Mouse (Mus musculus): ENCODE results near the gene Mast1. TPM values are rescaled to one million over a fixed set of nuclear protein-coding genes. Genes with fewer than 3 reads are reported as not detected.
A peak's percentile ranks its signal among the peaks of the same experiment; 100 is the strongest.

Gene Mast1
- polyA plus RNA-seq, 1 experiment from 2014 or later, result 81.1 TPM

- peaks cover 34% of the 10 kb centered on the region for H3K27me3 ChIP-seq
Measured at GRCm38 (mm10) chr8:84946528-84947240, 9.5 kb upstream of the Mast1 start, which contains the start of gene Rtbdn. Gene Rtbdn, plus strand, starts transcription at chr8:84946991.

GRCm38 (mm10) chr8:84945633-84946527, 8.7 kb upstream of the Mast1 start:
- under 1% methylated on average over 45 of the region's 67 CpGs for WGBS
- peak; percentile 68 for ATAC-seq (ENCODE audit: low FRiP score, low read depth)
- no peaks in the 10 kb centered on the region for H3K9me3 ChIP-seq
- peak overlapping the region; percentile 62 for H3K4me2 ChIP-seq
- H3K4me1 ChIP-seq (replicated peaks), result peaks cover 34% of the 10 kb centered on the region
- no peaks in the 10 kb centered on the region for H3K36me3 ChIP-seq
- H3K27ac ChIP-seq (replicated peaks), result peak overlapping the region; percentile 85
- H3K9ac ChIP-seq, result peak overlapping the region; percentile 79
- peaks cover 28% of the 10 kb centered on the region for H3K27me3 ChIP-seq
- peak overlapping the region; percentile 64 for H3K4me3 ChIP-seq

More at GRCm38 (mm10) chr8:84946528-84947240, 9.5 kb upstream of the Mast1 start, which contains the start of gene Rtbdn:
- Histone ChIP-seq H3K4me3 (peak within 1 kb of the TSS; percentile 64), H3K9me3 (no peaks in the 10 kb centered on the region), H3K9ac (peak within 1 kb of the TSS; percentile 79), H3K36me3 (no peaks in the 10 kb centered on the region), H3K4me2 (peak within 1 kb of the TSS; percentile 62), H3K4me1 (replicated peaks) (peaks cover 34% of the 10 kb centered on the region), H3K27ac (replicated peaks) (peak within 1 kb of the TSS; percentile 85)
- 5% methylated on average over 17 of the region's 17 CpGs for WGBS
- peak; percentile 17; the same call in 1 of the 2 replicates for ATAC-seq (ENCODE audit: low FRiP score, low read depth)

GRCm38 (mm10) chr8:84945235-84945632, 8.1 kb upstream of the Mast1 start:
- H3K9ac ChIP-seq, result peak overlapping the region; percentile 79
- H3K36me3 ChIP-seq, result no peaks in the 10 kb centered on the region
- peaks cover 34% of the 10 kb centered on the region for H3K4me1 ChIP-seq (replicated peaks)
- peak overlapping the region; percentile 64 for H3K4me3 ChIP-seq
- H3K27me3 ChIP-seq, result peaks cover 22% of the 10 kb centered on the region
- H3K4me2 ChIP-seq, result peak overlapping the region; percentile 62
- whole genome bisulfite sequencing, result under 1% methylated on average over 11 of the region's 11 CpGs
- no peaks in the 10 kb centered on the region for H3K9me3 ChIP-seq
- ATAC-seq (ENCODE audit: low FRiP score, low read depth), result peak; percentile 65
- peak overlapping the region; percentile 85 for H3K27ac ChIP-seq (replicated peaks)

GRCm38 (mm10) chr8:84944478-84945160, 7.5 kb upstream of the Mast1 start:
- H3K27ac ChIP-seq (replicated peaks), result peak overlapping the region; percentile 34; the same call in 1 of the 2 replicates

GRCm38 (mm10) chr8:84943699-84944098, 6.5 kb upstream of the Mast1 start:
- 18% methylated on average over 4 of the region's 4 CpGs for WGBS
- Histone ChIP-seq H3K4me2 (peak overlapping the region; percentile 62), H3K36me3 (no peaks in the 10 kb centered on the region), H3K4me1 (replicated peaks) (peaks cover 34% of the 10 kb centered on the region), H3K4me3 (peak overlapping the region; percentile 64; the same call in 1 of the 2 replicates), H3K9me3 (no peaks in the 10 kb centered on the region), H3K27ac (replicated peaks) (no peak overlapping the region), H3K9ac (no peak overlapping the region), H3K27me3 (peaks cover 13% of the 10 kb centered on the region; the same call in 1 of the 2 replicates)
- ATAC-seq (ENCODE audit: low FRiP score, low read depth), result no peak

More at GRCm38 (mm10) chr8:84944478-84945160, 7.5 kb upstream of the Mast1 start:
- Histone ChIP-seq H3K4me2 (peak overlapping the region; percentile 62), H3K27me3 (peaks cover 16% of the 10 kb centered on the region; the same call in 1 of the 2 replicates), H3K4me3 (peak overlapping the region; percentile 64), H3K36me3 (no peaks in the 10 kb centered on the region), H3K9me3 (no peaks in the 10 kb centered on the region), H3K9ac (peak overlapping the region; percentile 79; the same call in 1 of the 2 replicates), H3K4me1 (replicated peaks) (peaks cover 34% of the 10 kb centered on the region)
- peak; percentile 35; the same call in 1 of the 2 replicates for ATAC-seq (ENCODE audit: low FRiP score, low read depth)
- 2% methylated on average over 26 of the region's 26 CpGs for WGBS

- Histone ChIP-seq H3K27ac (replicated peaks) (peak overlapping the region; percentile 97), H3K4me1 (replicated peaks) (peaks cover 23% of the 10 kb centered on the region), H3K9me3 (no peaks in the 10 kb centered on the region), H3K4me3 (peak overlapping the region; percentile 81), H3K9ac (peak overlapping the region; percentile 97), H3K27me3 (no peaks in the 10 kb centered on the region), H3K36me3 (no peaks in the 10 kb centered on the region), H3K4me2 (peak overlapping the region; percentile 70)
- 58% methylated on average over 13 of the region's 13 CpGs for WGBS
- no peak for ATAC-seq (ENCODE audit: low FRiP score, low read depth)
Measured at GRCm38 (mm10) chr8:84937620-84938485, 694 bp upstream of the Mast1 start.

- ATAC-seq (ENCODE audit: low FRiP score, low read depth), result peak; percentile 61
- 12% methylated on average over 23 of the region's 23 CpGs for WGBS
- Histone ChIP-seq H3K27me3 (no peaks in the 10 kb centered on the region), H3K9me3 (no peaks in the 10 kb centered on the region), H3K4me1 (replicated peaks) (peaks cover 23% of the 10 kb centered on the region), H3K36me3 (peaks cover 10% of the 10 kb centered on the region), H3K4me3 (peak overlapping the region; percentile 81), H3K9ac (peak overlapping the region; percentile 97), H3K27ac (replicated peaks) (peak overlapping the region; percentile 97), H3K4me2 (peak overlapping the region; percentile 70)
Measured at GRCm38 (mm10) chr8:84936041-84936961, 858 bp downstream of the Mast1 start.

- Histone ChIP-seq H3K27me3 (no peaks in the 10 kb centered on the region), H3K27ac (replicated peaks) (peak overlapping the region; percentile 97), H3K4me3 (peak overlapping the region; percentile 81), H3K36me3 (peaks cover 16% of the 10 kb centered on the region), H3K4me1 (replicated peaks) (peaks cover 23% of the 10 kb centered on the region), H3K4me2 (peak overlapping the region; percentile 70), H3K9ac (peak overlapping the region; percentile 97), H3K9me3 (no peaks in the 10 kb centered on the region)
- 0 out of 2 replicates have a peak, but pooled peaks have one; percentile 4 for ATAC-seq (ENCODE audit: low FRiP score, low read depth)
- WGBS, result 4% methylated on average over 14 of the region's 14 CpGs
Measured at GRCm38 (mm10) chr8:84935489-84935888, 1.7 kb downstream of the Mast1 start.

GRCm38 (mm10) chr8:84934860-84935259, 2.3 kb downstream of the Mast1 start:
- Histone ChIP-seq H3K4me3 (peak overlapping the region; percentile 81), H3K36me3 (peaks cover 20% of the 10 kb centered on the region), H3K9me3 (no peaks in the 10 kb centered on the region), H3K4me2 (peak overlapping the region; percentile 70), H3K4me1 (replicated peaks) (peaks cover 23% of the 10 kb centered on the region), H3K27ac (replicated peaks) (peak overlapping the region; percentile 97), H3K27me3 (no peaks in the 10 kb centered on the region), H3K9ac (peak overlapping the region; percentile 97)
- peak; percentile 74 for ATAC-seq (ENCODE audit: low FRiP score, low read depth)
- WGBS, result under 1% methylated on average over 15 of the region's 15 CpGs

All from hindbrain, embryonic 15.5 days (tissue).